Mouse (Mus musculus): ENCODE measurements around the gene Sebox.
A peak's percentile ranks its signal among the peaks of the same experiment; 100 is the strongest.

Gene Sebox

DNA sequence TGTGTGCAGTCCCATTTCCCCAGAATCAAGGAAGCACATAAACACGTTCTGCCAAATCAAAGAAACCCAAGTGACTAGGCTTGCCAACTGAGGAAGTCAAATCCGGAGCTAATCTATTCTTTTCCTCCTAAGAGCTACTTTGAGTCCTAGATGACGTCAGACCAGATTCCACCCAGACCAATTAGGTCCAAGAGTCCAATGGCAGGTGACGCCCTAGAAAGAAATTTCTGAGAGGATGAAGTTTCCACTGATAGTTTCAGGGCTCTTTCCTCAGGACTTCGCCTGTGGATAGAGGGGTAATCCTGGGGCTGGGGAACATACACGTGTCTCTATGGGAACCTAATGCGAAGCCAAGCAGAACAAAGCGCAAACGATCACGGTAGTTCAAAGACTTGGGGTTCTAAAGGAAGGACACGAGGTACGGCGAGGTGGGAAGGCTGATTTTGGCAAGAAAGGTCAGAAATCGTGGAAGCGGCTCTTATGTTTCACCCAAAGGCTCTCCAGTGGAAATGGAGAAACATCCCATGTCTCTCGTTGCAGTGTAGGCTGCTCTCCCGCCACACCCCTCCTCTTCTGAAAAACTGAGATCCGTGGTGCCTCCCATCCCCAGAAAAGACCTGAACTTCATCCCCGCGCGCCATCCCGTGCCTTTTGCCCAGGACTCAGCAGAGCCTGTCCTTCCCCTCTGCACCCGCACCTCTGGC lies 32.3 kb downstream of the Sebox start:
- no peak for DNase-seq (ENCODE audit: low spot score)

DNA sequence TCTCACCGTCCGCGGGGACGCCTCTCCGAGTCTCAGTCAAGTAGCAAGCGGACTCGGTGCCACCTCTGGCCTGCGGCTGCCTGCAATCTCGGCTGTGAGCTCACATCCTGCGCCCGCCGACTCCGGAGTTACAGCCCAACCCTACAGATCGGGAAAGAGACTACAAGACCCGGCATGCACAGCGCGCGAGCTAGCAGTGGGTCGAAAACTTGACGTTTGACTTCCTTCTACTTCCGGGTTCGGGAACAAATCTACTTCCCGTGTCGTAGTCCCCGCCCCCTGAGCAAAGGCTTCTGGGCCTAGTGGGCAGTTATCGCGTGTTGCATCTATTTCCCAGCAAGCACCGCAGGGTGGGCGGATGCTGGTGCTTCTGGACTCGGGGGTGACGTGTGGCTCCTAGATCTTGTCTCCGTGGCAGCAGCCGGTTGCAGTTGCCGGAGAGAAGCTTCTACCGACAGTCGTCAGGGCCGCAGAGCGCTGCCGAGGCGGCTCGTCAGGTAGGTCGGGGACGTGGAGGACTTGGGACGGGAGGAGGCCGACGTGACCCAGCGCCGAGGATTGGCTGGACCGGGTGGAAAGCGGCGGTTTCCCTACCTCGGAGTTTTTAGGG lies 32.9 kb downstream of the Sebox start, which contains the start of the genes Tnfaip1 and Ift20:
Gene Tnfaip1 (minus strand): TSS at position 253 of the 610 bp plus-strand sequence.
Gene Ift20 (plus strand): TSS at position 282 of the 610 bp plus-strand sequence.
- peak; percentile 80 for DNase-seq (ENCODE audit: low spot score)

DNA sequence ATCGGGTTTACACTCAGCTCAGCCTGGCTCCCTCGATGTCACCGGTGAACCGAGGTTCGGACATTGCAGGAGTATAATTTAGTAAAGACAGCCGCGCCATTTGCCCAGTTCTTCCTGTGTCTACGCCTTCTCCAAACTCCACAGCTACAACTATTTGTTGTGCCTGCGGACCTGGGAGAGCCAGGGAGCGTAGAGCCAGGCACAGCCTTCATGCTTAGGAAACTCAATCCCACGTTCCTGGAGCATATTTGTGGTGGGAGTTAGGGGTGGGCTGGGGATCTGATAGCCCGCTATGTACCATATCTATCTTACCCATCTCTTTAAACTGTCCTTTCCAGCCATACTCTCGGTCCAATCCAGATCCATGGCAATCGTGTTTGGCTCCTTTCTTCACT lies 33.4 kb downstream of the Sebox start:
- no peak for DNase-seq (ENCODE audit: low spot score)

DNA sequence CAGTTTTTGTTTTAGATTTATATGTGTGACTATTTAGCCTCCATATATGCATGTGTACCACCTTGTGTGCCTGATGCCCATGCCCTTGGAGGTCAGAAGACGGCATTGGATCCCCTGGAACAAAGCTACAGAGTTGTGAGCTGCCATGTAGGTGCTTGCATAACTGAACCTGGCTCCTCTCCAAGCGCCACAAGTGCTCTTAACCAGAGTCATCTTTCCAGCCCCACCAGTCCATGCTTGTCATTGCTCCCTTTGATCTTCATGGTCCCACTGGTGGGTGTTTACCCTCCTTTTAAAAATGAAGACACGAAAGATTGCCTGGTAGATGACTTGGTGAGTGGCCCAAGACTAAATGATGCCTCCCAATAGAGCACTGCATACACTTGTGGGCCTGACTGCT lies 37.1 kb downstream of the Sebox start:
- no peak for DNase-seq (ENCODE audit: low spot score)

DNA sequence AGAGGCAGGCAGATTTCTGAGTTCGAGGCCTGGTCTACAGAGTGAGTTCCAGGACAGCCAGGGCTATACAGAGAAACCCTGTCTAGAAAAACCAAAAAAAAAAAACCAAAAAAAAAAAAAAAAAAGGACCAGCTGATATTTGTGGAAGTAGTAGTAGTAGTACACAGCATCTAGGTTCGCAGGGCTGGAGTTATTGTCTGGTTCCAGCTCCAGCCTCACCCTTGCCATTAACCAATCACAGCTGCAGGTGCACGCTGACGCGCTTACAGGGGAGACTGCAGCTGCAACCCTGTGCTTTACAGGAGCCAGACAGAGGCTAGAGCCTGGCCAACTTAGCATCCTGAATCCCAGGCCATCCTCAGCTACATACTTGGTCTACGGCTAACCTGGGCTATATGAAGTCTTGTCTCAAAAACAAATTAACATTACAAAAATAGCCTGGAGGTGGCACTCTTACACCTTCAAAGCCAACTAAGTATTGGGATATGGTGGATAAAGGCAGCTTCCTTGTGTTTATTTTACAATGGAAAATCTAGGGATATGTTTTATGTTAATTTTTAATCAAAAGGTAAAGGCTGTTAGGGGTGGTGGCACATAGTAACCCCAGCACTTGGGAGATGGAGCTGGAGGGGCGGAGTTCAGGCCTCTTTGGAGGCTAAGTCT lies 41.3 kb downstream of the Sebox start:
- no peak for DNase-seq (ENCODE audit: low spot score)

DNA sequence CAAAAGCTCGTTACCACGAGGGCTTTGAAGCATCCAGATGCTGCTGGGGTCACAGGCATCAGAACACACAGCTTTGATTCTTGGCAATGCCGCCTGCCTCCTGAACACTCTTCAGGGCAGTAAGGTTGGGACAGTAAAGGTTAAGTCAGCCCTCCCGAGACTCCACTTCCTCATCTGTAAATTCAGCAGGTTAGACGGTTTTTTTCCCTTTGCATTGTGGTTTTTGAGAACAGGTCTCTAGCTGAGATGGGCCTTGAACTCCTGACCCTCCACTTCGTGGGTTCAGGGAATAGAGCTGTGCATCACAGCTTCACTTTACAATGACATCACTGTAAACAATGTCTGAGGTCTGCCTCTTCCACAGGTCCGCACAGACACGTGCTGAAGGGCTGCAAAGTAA lies 41.9 kb downstream of the Sebox start:
- DNase-seq (ENCODE audit: low spot score): no peak

DNA sequence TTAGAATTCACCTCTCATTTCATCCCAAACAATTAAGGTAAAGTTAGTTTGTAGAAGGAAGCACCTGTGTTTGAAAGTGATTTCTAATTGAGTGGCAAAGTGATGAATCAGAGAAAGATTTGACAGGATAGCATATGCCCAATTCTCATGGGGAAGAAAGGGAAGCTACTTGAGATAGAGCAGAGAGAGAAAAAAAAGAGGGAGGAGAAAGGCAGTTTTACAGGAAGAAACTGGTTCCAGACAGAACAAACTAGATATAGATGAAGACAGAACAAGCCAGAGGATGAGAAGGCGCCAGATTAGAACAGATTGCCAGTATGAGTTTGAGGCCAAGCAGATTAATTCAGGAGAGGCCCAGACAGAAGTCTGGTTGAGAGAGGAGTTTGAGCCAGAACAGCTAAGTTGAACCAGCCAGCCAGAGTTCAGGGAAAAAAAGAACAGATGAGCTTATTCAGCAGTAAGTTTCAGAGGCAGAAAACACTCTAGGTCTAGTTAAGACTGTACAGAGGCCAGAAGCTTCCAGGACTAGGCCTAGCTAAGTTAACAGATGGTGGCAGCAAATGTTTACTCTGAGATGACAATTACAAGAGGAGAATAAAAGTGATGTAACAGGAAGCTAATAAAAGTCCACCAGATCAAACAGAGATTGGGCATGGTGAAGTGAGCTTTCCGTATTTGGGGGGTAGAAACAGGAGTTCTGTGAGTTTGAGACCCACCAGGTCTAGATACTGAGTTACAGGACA lies 44.6 kb downstream of the Sebox start:
- DNase-seq (ENCODE audit: low spot score): no peak

DNA sequence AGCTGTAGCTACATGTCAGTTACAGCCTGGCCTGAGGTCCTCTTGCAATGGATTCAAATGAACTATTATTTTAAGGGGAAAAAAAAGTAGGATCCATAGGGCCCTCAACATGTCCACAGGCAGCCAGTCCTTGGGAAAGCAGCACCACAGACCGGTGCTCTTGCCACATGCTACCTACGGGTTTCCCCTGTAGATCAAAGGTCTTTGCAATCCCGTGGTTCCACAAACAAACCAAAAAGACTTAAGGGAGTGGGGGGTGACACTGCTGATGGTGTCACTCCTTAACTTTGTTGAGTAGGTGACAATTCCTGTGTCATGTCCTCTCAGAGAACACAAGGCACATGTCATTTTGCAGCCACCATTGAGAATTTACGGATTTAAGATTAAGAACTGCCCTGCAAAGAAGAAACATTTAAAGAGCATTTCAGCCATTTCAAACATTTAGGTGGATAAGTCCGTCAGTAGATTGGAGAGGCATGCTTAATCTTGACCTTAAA lies 46.3 kb downstream of the Sebox start:
- no peak for DNase-seq (ENCODE audit: low spot score)

DNA sequence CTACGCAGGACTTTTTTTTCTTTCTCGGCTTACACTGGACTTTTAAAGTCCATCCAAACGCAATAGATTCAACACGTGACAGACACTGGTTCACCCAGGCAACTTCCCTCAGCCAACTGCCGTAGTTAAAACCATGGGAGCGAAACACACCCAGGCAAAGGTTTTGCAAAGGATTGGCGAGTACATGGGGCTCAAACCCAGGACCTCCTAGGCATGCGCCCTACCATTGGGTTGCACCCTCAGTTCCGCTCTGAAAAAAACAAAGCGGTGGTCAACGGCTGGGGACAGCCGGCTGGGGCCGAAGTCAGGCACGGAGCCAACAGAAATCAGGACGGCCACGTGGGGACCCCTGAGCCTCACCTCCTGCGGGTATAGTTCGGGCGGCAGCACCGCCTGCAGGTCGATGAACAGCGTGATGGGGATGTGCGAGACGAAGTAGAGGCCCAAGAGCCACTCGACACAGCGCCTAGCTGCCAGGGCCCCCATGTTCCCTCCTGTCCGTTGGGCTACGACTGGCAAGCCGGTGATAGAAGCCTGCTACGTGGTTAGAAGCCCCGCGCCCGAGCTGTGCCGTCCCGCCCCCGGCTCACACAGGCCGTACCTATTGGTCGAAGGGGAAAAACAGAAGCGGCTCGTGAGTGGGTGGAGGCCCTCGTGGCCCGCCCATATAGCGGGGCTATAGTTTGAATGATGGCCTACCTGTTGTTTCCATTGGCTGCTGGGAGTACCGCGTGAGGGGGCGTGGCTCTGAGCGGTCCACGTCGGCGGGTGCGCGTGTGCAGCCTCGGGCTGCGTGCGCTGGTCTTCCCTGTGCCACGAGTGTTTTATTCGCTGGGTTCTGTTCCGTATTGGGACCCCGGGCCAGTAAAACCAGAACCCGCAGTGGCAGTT lies 47.2 kb downstream of the Sebox start, which contains the start of gene Tmem97:
Gene Tmem97 (minus strand): TSS at position 610 of the 891 bp plus-strand sequence.
- peak; percentile 67 for DNase-seq (ENCODE audit: low spot score)

DNA sequence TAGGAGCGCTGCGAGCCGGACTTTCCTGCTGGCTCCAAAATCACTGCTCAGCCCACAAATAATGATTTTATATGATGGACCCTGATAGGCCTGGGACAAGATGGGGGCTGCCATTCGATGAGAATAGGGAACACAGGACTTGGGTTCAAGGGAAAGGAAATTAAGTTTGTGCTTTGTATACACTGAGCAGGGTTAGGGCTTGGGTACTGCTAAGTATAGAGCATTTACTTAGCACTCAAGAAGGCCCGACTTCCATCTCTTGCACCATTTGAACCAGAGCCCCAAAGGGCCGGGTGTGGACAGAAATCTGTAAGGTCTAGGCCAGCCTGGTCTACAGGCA lies 47.8 kb downstream of the Sebox start:
- DNase-seq (ENCODE audit: low spot score): no peak
